Mouse (Mus musculus) midbrain, embryonic 11.5 days (tissue): ENCODE measurements around the gene Robo4. TPM values are rescaled to one million over a fixed set of nuclear protein-coding genes. Genes with fewer than 3 reads are reported as not detected.
A peak's percentile ranks its signal among the peaks of the same experiment; 100 is the strongest.

Source experiments
- ATAC-seq: fragments of 200-750 bp; cut with Nextera tagmentation; 2 replicates; pipeline ENCODE4 v1.8.0; 2017; ENCODE audit warnings: moderate TSS enrichment, moderate library complexity; ENCODE audit not compliant: low FRiP score
- DNase-seq: peaks from one replicate; pipeline ENCODE4 v3.0.0; 2015; ENCODE audit warnings: low spot score; ENCODE audit errors: missing footprints
- H3K27ac ChIP-seq: fragments of 300-500 bp; sonication (generic); 2 replicates; pipeline ENCODE4 v1.5.1; 2014; ENCODE audit warnings: low read depth, low read length
- H3K27me3 ChIP-seq: fragments of 300-500 bp; sonication (generic); 2 replicates; pipeline ENCODE4 v1.6.1; 2014; ENCODE audit warnings: mild to moderate bottlenecking, low read length, moderate library complexity, mixed read lengths; ENCODE audit not compliant: control insufficient read depth, insufficient read depth
- H3K36me3 ChIP-seq: fragments of 300-500 bp; sonication (generic); 2 replicates; pipeline ENCODE4 v1.6.1; 2014; ENCODE audit warnings: mild to moderate bottlenecking, low read length, moderate library complexity, mixed read lengths; ENCODE audit not compliant: control insufficient read depth, insufficient read depth
- H3K4me1 ChIP-seq: fragments of 300-500 bp; sonication (generic); 2 replicates; pipeline ENCODE4 v1.6.1; 2014; ENCODE audit warnings: low read length; ENCODE audit not compliant: control insufficient read depth, insufficient read depth
- H3K4me2 ChIP-seq: fragments of 300-500 bp; sonication (generic); 2 replicates; pipeline ENCODE4 v1.6.1; 2014; ENCODE audit warnings: mild to moderate bottlenecking, moderate library complexity
- H3K4me3 ChIP-seq: fragments of 300-500 bp; sonication (generic); 2 replicates; pipeline ENCODE4 v1.5.1; 2014; ENCODE audit warnings: low read depth, low read length
- H3K9ac ChIP-seq: fragments of 300-500 bp; sonication (generic); 2 replicates; pipeline ENCODE4 v1.6.1; 2014; ENCODE audit warnings: low read length
- H3K9me3 ChIP-seq: fragments of 300-500 bp; sonication (generic); 2 replicates; pipeline ENCODE4 v1.6.1; 2016; ENCODE audit warnings: low read length; ENCODE audit not compliant: control insufficient read depth
- whole genome bisulfite sequencing: fragments of 180-500 bp; shearing (Covaris S2); extraction: QIAGEN DNeasy Blood & Tissue Kit; methylation state at CpG from one replicate; pipeline ENCODE4 v1.1.7; 2014; 5-methylcytosine and 5-hydroxymethylcytosine counted together
- polyA plus RNA-seq: library from polyadenylated mRNA; unstranded; fragments of >200 nt; fragmentation: Nextera tagmentation; extraction: Ambion mirVana; gene quantifications from 2 replicates; pipeline ENCODE4 v1.2.1, GENCODE M21; 2014

Robo4 gene
- polyA plus RNA-seq, 1 experiment from 2014 or later: 5.3 TPM

DNA sequence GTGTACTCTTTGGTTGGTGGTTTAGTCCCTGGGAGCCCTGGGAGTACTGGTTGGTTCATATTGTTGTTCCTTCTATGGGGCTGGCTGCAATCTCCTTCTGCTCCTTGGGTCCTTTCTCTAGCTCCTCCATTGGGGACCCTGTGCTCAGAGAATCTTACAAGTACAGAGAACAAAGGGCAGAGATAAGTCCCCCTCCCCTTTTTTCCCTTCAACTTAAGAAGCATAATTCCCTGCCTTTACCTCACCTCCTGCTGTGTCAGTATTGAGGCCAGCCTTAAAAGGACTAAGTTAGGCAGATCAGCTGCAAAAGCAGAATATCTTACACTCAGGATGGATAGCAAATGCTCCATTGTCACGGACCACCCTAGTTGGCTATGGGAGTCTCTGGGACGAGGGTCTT lies 9.6 kb upstream of the Robo4 start:
- no peak overlapping the region for H3K27ac ChIP-seq
- WGBS: 51% methylated on average over 2 of the region's 2 CpGs
- no peaks in the 10 kb centered on the region for H3K4me1 ChIP-seq
- H3K9me3 ChIP-seq: no peaks in the 10 kb centered on the region
- no peaks in the 10 kb centered on the region for H3K36me3 ChIP-seq
- H3K27me3 ChIP-seq: no peaks in the 10 kb centered on the region
- DNase-seq: peak; percentile 75
- no peak overlapping the region for H3K4me2 ChIP-seq
- ATAC-seq: no peak
- H3K9ac ChIP-seq: no peak overlapping the region
- H3K4me3 ChIP-seq: no peak overlapping the region

GRCm38 (mm10) chr9:37393482-37394131 lies 8.1 kb upstream of the Robo4 start:
- 80% methylated on average over 8 of the region's 8 CpGs for WGBS
- DNase-seq: peak; percentile 57
- no peaks in the 10 kb centered on the region for H3K27me3 ChIP-seq
- H3K9me3 ChIP-seq: no peaks in the 10 kb centered on the region
- no peaks in the 10 kb centered on the region for H3K4me1 ChIP-seq
- no peak overlapping the region for H3K9ac ChIP-seq
- no peaks in the 10 kb centered on the region for H3K36me3 ChIP-seq
- ATAC-seq: no peak
- no peak overlapping the region for H3K27ac ChIP-seq
- H3K4me3 ChIP-seq: no peak overlapping the region
- H3K4me2 ChIP-seq: no peak overlapping the region

DNA sequence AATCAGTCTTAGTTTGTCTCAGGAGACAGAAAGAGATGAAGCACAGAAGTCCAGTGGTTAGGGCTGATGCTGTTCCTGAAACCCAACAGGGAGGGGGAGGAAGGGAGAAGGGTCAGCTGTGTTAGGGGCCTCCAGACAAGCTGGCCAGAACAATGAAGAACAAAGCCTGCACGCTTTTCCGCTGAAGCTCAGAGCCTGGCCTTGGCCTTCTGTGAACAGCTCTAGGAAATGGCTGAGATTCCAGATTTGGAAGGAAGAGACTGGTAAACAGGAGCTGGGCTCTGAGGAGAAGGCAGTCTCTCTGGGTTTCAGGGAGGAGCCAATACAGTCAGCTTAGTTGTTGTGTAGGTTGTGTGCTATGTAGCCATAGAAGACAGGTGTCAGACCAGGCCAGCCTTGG lies 1.1 kb upstream of the Robo4 start:
- Histone ChIP-seq H3K9me3 (no peaks in the 10 kb centered on the region), H3K4me2 (no peak overlapping the region), H3K4me1 (no peaks in the 10 kb centered on the region), H3K36me3 (no peaks in the 10 kb centered on the region), H3K27ac (no peak overlapping the region), H3K4me3 (no peak overlapping the region), H3K9ac (no peak overlapping the region), H3K27me3 (no peaks in the 10 kb centered on the region)
- peak; percentile 35; the same call in 1 of the 2 replicates for ATAC-seq
- WGBS: 64% methylated on average over 2 of the region's 2 CpGs
- DNase-seq: no peak

DNA sequence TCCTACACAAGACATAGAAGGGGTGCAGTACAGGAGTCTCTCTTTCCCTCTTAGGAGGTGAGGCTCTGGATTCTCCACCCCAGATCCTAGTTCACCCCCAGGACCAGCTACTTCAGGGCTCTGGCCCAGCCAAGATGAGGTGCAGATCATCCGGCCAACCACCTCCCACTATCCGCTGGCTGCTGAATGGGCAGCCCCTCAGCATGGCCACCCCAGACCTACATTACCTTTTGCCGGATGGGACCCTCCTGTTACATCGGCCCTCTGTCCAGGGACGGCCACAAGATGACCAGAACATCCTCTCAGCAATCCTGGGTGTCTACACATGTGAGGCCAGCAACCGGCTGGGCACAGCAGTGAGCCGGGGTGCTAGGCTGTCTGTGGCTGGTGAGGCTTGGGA lies 804 bp downstream of the Robo4 start:
- H3K9ac ChIP-seq: no peak overlapping the region
- no peak for DNase-seq
- 89% methylated on average over 7 of the region's 7 CpGs for WGBS
- no peak overlapping the region for H3K4me2 ChIP-seq
- H3K27ac ChIP-seq: no peak overlapping the region
- no peaks in the 10 kb centered on the region for H3K9me3 ChIP-seq
- H3K4me3 ChIP-seq: no peak overlapping the region
- H3K27me3 ChIP-seq: no peaks in the 10 kb centered on the region
- H3K4me1 ChIP-seq: no peaks in the 10 kb centered on the region
- no peak for ATAC-seq
- no peaks in the 10 kb centered on the region for H3K36me3 ChIP-seq

- WGBS: 89% methylated on average over 7 of the region's 7 CpGs
- no peak overlapping the region for H3K4me2 ChIP-seq
Measured at GRCm38 (mm10) chr9:37403011-37403410, 1.3 kb downstream of the Robo4 start.

DNA sequence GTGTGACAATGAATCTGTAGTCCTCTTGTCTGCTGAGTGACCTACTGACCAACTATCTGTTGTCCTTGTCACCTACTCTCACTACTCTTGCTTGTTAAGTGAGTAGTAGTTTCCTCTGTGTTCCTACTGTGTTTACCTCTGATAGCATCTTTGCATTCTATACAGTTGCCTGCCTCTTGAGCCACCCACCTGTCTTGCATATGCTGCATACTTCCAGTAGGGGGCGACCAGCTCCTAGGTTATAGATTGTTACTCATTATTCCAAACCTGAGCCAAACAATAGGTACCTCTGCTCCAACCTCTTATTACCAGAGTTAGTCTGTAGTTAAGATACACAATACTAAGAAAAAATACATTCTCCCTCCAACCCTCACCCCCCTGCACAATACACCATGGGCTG lies 4.7 kb downstream of the Robo4 start:
- 3% methylated on average over 1 of the region's 1 CpGs for WGBS
- Histone ChIP-seq H3K27ac (no peak overlapping the region), H3K9ac (no peak overlapping the region), H3K4me3 (no peak overlapping the region), H3K4me1 (peaks cover 2% of the 10 kb centered on the region; the same call in 1 of the 2 replicates), H3K4me2 (no peak overlapping the region), H3K36me3 (no peaks in the 10 kb centered on the region), H3K9me3 (no peaks in the 10 kb centered on the region), H3K27me3 (peaks cover 2% of the 10 kb centered on the region; the same call in 1 of the 2 replicates)
- DNase-seq: no peak
- peak; percentile 61 for ATAC-seq

More at GRCm38 (mm10) chr9:37403011-37403410, 1.3 kb downstream of the Robo4 start:
- ATAC-seq (no peak), DNase-seq (no peak)
- no peaks in the 10 kb centered on the region for H3K27me3 ChIP-seq
- no peak overlapping the region for H3K27ac ChIP-seq
- H3K9me3 ChIP-seq: no peaks in the 10 kb centered on the region
- H3K4me1 ChIP-seq: no peaks in the 10 kb centered on the region
- no peak overlapping the region for H3K4me3 ChIP-seq
- no peaks in the 10 kb centered on the region for H3K36me3 ChIP-seq
- H3K9ac ChIP-seq: no peak overlapping the region

- Histone ChIP-seq H3K36me3 (no peaks in the 10 kb centered on the region), H3K9ac (peak overlapping the region; percentile 33; the same call in 1 of the 2 replicates), H3K4me3 (no peak overlapping the region), H3K27ac (no peak overlapping the region), H3K4me2 (peak overlapping the region; percentile 26; the same call in 1 of the 2 replicates), H3K9me3 (no peaks in the 10 kb centered on the region), H3K4me1 (peaks cover 2% of the 10 kb centered on the region; the same call in 1 of the 2 replicates), H3K27me3 (peaks cover 2% of the 10 kb centered on the region; the same call in 1 of the 2 replicates)
- DNase-seq (peak; percentile 88), ATAC-seq (peak; percentile 71)
- 14% methylated on average over 19 of the region's 19 CpGs for WGBS
Measured at GRCm38 (mm10) chr9:37407850-37408502, 6.3 kb downstream of the Robo4 start.

DNA sequence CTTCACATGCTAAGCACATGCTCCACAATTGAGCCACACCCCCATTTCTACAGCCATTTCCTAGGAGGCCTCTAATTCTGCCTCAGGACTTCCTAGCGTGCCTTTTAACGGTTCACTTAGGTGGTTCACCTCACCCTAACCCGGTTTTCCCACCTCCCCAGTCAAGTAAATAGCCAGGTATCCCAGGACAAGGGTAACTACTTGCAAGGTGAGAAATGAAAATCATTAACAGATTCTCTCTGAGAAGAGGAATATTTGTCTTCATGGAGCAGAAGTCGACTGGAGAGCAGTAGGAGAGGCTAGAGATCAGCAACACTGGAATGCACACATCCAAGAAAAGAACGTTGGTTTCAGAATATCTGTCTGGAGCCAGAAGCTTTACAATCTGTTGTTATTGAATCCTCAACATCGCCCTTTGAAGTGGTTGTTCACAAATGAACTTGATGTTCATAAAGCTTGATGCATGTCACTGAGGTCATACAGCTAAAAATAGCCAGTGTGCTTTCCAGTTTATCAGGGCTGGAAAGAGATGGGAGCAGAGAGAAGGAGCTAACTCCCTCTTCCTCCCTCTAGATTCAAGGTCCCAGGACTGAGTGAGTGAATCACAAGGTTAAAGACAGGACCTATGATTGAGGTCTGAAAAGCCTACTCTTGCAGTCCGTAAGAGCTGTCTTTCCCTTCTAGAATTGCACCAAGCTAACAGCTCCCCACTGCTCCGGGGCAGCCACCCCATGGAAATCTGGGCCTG lies 8.2 kb downstream of the Robo4 start:
- H3K4me1 ChIP-seq: peaks cover 2% of the 10 kb centered on the region; the same call in 1 of the 2 replicates
- ATAC-seq (no peak), DNase-seq (peak; percentile 73)
- H3K9ac ChIP-seq: no peak overlapping the region
- no peaks in the 10 kb centered on the region for H3K36me3 ChIP-seq
- H3K9me3 ChIP-seq: no peaks in the 10 kb centered on the region
- no peak overlapping the region for H3K4me2 ChIP-seq
- H3K27me3 ChIP-seq: peaks cover 2% of the 10 kb centered on the region; the same call in 1 of the 2 replicates
- no peak overlapping the region for H3K27ac ChIP-seq
- WGBS: 88% methylated on average over 8 of the region's 8 CpGs
- no peak overlapping the region for H3K4me3 ChIP-seq

DNA sequence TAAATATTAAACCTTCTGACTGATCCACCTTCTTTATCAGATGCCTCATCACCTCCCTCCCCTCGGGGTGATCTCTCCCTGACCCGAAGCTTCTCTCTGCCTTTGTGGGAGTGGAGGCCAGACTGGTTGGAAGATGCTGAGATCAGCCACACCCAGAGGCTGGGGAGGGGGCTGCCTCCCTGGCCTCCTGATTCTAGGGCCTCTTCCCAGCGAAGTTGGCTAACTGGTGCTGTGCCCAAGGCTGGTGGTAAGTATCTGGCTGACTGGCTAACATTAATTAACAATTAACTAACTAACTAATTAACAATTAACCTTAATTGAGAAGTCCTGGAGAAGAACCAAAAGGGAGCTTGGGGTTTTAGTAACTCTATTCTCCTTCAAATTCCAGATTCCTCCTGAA lies 11.3 kb downstream of the Robo4 start:
- Histone ChIP-seq H3K4me1 (peaks cover 2% of the 10 kb centered on the region; the same call in 1 of the 2 replicates), H3K36me3 (no peaks in the 10 kb centered on the region), H3K27me3 (peaks cover 2% of the 10 kb centered on the region; the same call in 1 of the 2 replicates), H3K4me3 (no peak overlapping the region), H3K9ac (no peak overlapping the region), H3K27ac (no peak overlapping the region), H3K9me3 (no peaks in the 10 kb centered on the region), H3K4me2 (no peak overlapping the region)
- WGBS: 59% methylated on average over 3 of the region's 3 CpGs
- DNase-seq: no peak
- ATAC-seq: no peak
